Mouse (Mus musculus): ENCODE data around the gene Nav2. TPM values are rescaled to one million over a fixed set of nuclear protein-coding genes. Genes with fewer than 3 reads are reported as not detected.
A peak's percentile ranks its signal among the peaks of the same experiment; 100 is the strongest.

Nav2 gene
- total RNA-seq, 2 experiments from 2014 or later: 200 to 220 TPM

DNA sequence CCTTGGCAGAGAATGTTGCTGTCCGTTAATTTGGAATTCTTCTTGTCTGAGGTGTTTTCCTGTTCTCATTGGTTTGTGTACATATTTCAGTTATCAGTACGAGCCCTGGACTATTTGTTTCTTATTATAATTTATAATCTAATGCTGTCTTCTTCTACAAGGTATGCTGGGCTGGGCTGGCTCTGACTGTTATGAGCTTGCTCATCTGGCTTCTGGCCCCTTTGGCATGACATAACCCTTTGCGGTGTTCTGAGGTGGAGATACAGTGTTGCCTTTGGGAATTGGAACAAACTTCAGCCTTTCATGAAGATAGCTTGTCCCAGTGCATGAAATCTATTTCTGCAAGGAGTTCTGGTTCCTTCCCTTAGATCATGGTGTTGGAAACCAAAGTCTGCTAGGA is 431.4 kb downstream of the Nav2 start:
- no peak for DNase-seq
- intact Hi-C loops (cut with DNase I): no loop called here

DNA sequence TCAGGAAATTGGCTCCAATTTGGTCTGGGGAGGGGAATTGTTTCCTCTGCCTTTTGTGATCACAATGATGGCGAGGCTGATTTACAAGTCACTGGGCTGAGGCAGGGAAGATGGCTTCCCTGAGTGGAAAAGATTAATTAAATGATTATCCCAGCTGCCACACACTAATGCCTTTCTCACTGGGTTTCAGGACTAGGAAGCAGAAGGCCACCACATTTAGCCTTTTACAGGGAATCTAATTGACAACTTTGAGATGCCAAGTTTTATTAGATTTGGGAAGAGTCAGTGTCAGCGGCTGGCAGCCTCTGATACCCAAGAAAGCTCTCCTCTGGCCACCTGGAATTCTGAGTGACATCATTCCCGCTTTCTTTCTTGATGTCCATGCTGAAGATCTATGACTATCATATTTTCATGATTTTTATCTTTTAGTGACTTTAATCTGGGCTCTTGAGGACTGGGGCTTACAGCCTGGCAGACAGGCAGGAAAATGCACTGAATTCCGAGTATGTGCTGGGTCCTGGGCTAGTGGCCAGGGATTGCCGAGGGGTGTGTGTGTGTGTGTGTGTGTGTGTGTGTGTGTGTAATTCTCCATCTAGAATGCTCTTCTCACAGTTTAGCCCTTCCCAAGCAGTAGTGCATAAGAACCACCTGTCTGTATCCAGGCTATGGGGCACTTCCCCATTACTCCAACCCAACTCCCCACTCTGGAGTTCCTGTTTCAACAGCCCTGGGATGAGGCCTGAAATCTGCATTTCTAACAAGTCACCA is 432.8 kb downstream of the Nav2 start:
- DNase-seq: peak; percentile 66
- intact Hi-C loops (cut with DNase I): no loop called here

DNA sequence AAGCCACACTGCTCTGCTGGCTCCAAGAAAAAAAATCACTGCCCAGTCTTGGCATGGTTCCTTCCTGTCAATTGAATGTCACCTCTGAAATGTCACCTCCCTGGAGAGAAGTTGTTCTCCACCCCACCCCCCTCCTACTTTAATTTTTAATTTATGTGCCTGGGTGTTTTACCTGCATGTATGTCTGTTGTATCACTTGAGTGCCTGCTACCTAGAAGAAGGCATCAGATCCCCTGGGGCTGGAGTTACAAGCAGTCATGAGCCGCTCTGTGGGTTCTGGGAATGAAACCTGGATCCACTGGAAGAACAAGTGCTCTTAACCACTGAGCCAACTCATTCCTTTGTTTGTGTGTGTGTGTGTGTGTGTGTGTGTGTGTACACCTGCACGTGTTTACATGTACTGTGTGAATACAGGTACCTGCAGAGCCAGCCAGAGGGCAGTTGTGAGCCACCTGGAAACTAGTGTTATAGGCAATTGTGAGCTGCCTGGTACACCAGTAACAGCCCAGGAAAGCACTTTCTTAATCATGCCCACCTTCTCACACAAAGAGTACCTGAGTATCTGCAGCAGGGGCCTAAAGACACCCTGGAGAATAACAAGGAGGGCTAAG is 433.5 kb downstream of the Nav2 start:
- intact Hi-C loops (cut with DNase I): no loop called here
- no peak for DNase-seq

DNA sequence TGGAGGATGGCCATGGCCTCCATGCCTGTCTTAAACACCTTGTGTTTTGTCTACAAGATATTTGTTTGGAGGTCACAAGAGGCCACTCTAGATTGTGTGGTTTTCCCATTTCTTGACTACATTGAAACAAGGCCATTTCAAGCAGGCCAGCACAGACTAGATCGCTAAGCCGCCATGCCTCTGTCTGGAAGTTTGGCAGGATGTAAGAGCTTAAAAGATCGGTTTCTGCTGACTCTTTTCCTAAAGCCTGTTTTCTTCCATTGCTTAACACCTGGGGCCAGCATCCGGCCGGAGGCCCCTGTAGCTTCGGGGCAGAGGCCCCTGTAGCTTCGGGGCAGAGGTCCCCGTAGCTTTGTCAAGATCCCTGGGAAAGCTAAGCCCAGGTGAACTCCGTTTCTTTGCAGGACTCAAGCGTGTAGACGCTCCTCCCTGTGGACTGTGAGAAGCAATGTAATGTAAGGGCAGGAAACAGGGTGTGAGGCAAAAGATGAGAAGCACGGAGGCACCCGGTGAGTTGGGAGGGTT is 434.1 kb downstream of the Nav2 start:
- no peak for DNase-seq
- intact Hi-C loops (cut with DNase I): no loop called here

DNA sequence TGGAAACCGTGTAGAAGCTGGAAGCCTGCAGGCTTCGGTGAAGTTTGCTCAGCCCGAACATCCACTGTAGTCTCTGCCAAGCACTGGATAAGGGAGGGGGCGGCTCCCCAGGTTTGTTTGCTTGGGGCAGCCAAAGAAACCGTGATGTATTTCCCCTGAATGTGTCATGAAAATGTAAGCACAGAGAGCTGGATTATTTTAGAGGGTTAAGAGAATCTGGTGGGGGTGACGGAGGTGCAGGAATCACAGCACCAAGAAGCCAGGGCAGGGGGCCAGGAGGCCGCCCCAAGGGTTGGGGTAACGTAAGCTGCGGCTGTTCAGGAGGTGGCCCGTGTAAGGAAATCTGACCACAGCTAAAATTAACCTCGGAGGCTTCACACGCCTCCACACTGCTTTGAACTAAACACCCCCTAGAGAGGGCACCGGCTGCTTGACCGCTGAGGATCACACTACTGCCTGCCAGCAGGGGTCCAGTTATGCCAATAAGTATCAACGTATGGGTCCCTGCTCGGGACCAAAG is 434.6 kb downstream of the Nav2 start:
- no peak for DNase-seq
- intact Hi-C loops (cut with DNase I): no loop called here

DNA sequence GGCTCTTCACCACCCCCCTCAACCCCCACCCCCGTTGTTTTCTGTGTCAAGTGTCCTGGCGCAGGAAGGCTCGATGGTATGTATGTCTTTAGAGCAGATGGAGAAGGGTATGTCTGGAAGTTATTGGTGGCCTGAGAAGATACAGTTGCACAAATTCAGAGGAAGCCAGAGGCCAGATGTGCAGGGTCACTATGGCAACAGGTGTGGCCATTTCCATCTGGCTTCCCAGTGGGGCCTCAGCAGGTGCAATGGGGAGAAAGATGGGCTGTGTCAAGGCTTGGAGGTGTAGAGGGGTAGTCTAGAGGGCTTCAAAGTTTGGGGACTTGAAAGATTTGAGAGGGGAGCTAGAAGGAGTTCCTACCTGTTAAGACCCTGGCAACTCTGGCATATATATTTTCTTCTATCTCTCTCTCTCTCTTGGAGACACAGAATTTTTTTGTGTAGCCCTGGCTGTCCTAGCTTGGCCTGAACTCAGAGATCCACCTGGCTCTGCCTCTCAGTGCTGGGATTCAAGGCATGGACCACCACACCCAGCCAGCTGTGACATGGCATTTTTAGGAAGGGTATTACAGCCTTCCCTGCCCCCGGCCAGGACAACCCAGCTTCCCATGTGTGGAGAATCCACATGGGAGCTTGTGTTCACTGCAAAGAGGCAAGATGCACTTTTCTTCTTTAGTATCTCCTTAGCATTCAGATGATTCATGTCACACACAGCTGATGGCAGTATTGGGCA is 435.4 kb downstream of the Nav2 start:
- no peak for DNase-seq
- intact Hi-C loops (cut with DNase I): no loop called here

DNA sequence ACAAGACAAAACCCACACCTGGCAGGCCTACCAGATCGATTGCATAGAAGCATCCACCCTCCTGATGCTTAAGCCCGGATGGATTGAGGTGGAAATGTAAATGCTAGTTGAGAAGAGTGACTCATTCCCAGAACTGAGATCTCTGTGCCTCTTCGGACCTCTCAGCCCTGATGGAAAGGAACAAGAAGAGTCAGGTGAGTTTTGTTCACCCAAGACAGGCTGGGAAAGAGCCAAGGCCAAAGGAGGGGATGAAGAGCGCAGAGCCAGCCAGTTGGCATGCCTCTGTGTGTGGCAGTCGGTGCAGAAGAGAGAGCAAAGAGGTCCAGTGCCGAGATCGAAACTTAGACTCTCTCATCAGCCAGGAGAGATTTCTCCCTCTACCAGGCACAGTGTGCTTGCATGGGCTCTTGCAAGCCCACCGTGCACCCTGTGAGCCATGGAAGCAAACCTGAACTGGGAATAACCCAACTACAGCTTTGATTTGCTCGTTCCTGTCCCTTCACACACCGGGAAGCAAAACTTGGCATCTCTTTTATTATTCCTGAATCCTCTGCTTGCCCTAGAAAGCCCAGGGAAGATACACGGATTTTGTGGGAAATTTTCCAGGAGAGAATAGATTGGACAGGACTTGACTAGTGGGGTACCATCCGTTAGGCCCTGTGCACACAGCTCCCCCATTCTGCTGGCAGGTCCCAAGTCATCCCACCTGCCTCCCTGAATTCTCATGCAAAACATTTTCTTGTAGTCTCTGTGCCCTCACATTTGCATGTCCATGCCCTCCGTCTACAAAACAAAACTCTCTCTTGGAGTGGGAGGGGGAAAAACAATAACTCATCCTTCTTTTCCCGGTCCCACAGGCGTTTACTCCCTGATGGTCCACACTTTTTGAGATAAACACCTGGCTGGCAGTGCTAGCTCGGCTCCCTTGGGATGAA is 439.1 kb downstream of the Nav2 start:
- peak; percentile 45 for DNase-seq
- intact Hi-C loops (cut with DNase I): no loop called here

DNA sequence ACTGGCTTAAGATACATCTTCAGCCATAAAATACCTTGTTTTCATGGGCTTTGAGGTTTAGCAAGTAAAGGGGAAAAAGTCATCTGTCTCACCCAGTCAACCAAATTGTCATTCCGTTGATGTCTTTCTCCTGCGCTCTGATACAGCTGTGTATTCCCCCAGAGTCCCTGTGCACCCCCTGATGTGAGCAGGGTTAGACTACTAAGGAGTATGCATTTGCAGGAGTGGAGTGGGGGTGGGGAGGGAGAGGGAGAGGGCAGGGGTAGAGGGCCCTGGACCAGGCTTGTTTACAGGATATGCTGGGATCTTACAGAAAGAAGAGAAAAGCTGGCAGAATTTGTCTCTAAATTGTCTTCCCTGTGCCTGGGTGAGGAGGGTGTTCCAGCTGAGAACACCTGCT is 440.1 kb downstream of the Nav2 start:
- DNase-seq: no peak

DNA sequence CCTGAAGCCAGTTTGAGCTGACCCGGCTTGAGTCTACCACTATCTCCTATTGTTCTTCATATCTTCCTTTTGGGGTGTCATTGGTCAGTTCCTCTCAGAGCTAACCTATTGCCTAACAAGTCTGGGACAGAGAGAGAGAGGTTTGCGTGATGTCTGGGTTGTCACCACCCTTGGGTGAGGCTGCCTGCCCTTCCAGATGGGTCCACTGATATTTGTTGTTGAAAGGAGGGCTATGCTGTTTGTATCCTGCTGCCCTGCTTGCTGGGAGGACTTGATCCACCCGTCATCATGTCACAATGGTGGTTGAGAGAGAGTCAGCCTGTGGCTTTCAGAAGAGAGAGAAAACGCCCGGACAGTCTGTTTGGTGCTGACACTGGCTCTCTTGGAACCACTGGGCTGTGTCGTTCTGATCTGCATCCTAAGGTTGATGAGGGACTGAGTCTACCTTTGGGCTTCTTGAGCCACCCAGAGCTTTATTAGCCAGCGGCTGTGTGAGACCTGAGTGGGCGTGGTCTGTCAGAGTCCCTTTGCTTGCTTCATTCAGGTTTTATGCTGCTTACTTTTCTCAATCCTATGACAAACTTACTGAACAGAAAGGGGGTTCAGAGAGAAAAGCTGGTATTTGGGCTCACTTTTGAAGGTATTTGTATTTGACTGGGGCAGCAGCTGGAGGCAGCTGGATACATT is 441.9 kb downstream of the Nav2 start:
- DNase-seq: no peak
- intact Hi-C loops (cut with DNase I): no loop called here

More for the DNA sequence above, 440.1 kb downstream of the Nav2 start:
- intact Hi-C loops (cut with DNase I): no loop called here

DNA sequence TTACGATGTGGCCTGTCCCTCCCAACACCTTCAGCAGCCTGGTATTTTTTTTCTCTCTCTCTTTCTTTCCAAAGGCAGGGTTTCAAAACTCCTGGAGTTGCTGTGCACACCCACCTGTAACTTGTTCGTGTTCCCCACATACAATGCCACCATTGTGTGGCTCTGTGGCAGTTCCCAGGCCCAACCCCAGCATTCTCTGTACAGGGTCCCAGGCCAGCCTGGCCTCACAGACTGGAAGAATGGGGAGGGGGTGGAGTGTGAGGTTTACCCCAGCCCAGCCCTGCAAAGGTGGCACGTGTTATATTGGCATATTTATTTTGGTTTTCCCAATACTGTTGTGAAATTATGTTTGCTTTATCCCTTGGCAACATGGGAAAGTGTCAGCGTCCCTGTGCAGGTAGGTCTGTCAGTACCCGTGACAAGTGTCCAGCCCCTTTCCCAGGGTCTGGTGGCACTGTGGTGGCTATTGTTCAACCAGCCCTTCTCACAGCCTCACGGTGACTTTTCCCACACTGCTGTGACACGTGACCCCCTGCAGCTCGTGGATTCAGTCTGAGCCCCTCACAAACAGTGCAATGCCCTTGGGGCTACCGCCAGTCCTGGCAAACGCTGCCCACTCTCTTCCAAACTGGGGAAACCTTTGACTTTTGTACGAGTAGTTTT is 443.2 kb downstream of the Nav2 start:
- intact Hi-C loops (cut with DNase I): no loop called here
- DNase-seq: no peak

DNA sequence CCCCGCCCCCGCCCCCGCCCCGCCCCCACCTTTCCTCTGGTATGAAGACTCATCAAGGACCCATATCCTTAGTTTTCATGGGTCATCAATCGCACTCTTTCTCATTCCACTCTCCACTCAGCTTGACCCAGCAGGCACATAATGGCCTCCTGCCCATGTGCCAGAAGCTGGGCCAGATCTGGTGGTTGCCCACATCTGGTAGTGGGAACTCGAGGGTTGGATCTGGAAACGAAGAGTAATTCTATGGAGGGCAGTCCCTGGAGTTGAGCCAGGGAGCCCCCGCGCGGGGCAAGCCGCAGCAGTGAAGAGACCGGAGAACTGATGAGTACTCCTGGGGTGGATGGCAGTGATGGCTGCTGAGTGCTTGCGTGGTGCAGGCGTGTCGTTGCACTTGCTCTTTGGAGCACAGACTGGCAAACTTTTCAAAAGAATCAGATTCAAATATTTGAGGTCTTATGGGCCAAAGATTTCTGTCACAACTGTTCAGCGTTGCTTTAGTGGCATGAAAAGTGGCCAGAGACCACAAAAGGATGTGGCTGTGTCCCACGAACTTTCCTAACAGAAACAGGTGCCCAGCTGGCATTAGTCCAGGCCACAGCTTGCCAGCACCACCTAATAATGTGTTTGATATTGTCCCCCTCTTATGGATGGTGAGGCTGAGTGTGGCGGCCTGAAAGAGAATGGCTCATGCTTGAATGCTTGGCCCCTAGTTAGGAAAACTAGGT is 449.1 kb downstream of the Nav2 start:
- peak; percentile 77 for DNase-seq
- intact Hi-C loops (cut with DNase I): no loop called here

DNA sequence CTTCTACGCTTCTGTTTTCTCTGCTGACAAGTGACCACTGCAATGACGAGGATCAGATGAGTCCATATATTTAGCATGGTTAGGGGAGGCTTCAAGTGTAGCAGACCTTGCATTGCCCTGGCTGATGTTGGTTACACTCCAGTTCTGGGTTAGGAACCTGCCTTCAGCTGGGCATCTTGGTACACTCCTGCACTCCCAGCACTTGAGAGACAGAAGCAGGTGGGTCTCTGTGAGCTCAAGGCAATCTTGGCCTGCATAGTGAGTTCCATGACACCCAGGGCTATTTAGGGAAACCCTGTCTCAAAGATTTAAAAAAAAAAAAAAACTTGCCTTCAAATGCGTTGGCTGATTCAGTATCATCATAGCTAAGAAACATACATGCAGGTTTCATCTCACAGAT is 450.6 kb downstream of the Nav2 start:
- intact Hi-C loops (cut with DNase I): no loop called here
- DNase-seq: no peak

DNA sequence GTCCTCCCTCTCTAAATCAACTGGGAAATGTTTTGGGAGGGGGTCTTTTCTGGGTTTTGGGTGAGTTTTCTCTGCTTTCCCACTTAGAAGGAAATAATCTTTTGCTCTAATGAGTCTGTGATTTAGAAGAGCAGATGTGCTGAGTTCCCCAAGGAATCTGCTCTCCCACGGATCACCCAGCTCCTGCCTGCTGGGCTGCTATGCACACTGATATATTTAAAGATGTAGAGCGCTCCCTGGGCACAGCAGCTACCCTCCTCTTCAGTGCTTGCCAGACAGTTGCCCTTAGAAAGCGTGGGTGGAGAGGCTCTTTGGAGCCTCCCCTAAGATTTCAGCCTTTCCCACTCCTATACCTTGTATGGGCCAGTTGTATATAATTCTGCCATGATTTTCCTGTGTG is 452.1 kb downstream of the Nav2 start:
- DNase-seq: no peak
- intact Hi-C loops (cut with DNase I): no loop called here

DNA sequence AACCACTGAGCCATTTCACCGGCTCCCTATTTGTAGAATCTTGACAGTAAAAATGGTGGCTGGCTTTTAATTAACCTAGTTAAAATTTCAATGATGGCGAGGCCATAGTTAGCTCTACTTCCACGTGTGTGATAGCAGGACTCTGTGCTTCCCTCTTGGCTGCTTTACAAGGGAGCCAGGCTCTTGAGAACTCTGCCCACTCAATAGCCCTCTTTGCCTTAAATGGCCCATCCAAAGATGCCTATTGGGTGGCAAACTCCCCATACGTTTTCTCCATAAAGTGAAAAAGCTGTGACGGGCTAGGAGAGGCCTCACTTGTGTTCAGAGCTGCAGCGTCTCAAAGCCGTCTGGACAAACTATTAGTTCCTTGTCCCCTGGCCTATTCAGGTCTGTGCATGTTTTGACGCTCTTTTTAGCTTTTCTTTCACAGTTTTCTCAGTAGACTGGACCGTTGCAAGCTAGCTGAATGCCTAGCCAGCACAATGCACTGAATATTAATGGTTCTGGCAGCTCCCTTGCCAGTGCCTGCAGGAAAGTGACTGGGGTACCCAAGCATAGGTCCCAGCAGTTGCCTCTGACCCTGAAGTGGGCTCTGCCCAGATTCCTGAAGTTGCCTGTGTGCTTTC is 453.1 kb downstream of the Nav2 start:
- DNase-seq: no peak
- intact Hi-C loops (cut with DNase I): no loop called here

DNA sequence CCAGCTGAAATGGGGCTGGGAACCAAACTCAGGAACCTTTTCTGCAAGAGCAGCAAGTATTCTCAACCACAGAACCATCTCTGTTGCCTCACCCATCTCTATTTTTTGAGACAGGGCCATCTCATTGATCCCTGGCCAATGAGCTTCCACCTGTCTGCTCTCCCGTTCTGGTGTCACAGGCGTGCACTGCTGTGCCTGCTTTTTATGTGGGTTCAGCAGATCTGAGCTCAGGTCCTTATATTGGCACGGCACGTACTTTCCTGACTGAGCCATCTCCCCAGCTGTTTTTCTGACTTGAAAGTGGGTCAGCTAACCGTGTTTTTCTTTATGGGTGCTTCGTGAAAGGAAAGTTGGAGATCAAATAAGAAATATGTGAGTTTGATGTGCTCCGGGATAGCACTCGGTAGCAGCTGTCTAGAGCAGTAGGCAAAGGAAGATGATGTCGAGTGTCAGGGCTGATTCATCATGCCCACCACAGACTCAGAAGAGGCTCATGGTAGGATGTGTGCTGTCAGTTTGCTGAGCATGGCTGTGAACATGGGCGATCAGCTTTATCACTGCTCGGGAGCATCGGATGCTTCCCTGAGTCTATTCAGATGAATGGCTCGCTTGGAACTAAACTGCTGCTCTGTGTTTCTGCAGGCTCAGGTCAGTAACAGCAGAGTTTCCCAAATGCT is 456.1 kb downstream of the Nav2 start:
- intact Hi-C loops (cut with DNase I): no loop called here
- DNase-seq: no peak

DNA sequence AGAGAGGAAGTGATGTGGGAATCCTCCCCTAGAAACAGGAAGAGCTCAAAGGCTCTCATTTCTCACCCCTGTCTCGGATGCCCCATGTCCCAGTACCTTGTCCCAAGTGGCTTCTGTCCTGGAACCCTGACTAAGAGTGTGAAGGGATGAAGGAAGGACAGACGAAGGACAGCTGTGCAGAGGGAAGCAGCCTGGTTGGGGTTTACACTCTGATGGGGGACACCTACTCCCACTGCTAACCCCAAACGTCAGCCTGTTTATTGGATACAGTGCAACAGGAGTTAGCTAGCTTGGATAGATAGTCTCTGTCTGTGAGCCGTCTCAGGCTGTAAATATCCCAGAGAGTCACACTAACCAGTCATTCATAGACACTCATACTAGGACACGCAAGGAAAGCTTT is 460.1 kb downstream of the Nav2 start:
- intact Hi-C loops (cut with DNase I): no loop called here
- no peak for DNase-seq

DNA sequence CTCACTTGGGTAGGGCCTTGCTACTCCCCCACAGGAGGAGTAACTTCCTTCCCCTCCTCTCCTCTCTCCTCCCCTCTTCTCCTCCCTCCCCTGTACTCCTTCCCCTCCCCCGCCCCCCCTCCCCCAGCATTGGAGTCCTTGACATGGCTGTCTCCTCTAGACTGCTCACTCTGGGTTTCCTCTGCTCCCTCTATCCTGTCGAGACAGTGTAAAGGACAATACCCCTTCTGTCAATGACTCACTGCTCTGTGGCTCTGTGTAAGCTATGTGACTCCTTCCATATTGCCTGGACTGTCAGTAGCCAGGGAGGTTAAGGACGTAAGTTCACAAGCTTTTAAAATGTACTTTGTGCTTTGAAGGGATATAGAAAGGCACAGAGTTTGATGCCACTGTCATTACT is 460.5 kb downstream of the Nav2 start:
- DNase-seq: no peak
- intact Hi-C loops (cut with DNase I): no loop called here

Measured in left cerebral cortex, postnatal 4 days (tissue).